Mouse (Mus musculus) cortical plate, adult 2 months (tissue): Measurements from ENCODE around the gene Uggt1.
A peak's percentile ranks its signal among the peaks of the same experiment; 100 is the strongest.

Source experiments
- CTCF ChIP-seq: fragments of 200-500 bp; IDR thresholded peaks from 2 replicates; pipeline ENCODE4 v1.5.1; 2011; ENCODE audit warnings: mild to moderate bottlenecking, control low read depth, low read length; ENCODE audit not compliant: insufficient read depth; ENCODE audit errors: extremely low read depth
- POLR2A ChIP-seq: fragments of 200-500 bp; IDR thresholded peaks from 2 replicates; pipeline ENCODE4 v1.6.1; 2011; ENCODE audit warnings: mild to moderate bottlenecking, low read length, control low read depth; ENCODE audit not compliant: insufficient read depth; ENCODE audit errors: extremely low read depth

GRCm38 (mm10) chr1:36252791-36253190, 8.3 kb upstream of the Uggt1 start:
- TF ChIP-seq CTCF (peak; percentile 83), POLR2A (no peak)
